ENCODE assay signal across 7 mouse cellular contexts in genomic region chr12:115999784-116000183, GRCm38 (mm10). TPM values are rescaled to one million over a fixed set of nuclear protein-coding genes. Genes with fewer than 3 reads are reported as not detected.
A peak's percentile ranks its signal among the peaks of the same experiment; 100 is the strongest.
DNase-seq lines count a peak whose midpoint lies in the region; ATAC-seq lines count a peak whose summit lies in the region.

No protein-coding gene starts in this region.

- DNase-seq in CD4-positive helper T cell, adult 2 months (ENCODE audit: low read depth, low spot score) = peak; percentile 42
- peak; percentile 62 for DNase-seq in T-cell, adult 2 months (ENCODE audit: low spot score)
- DNase-seq in naive thymus-derived CD4-positive, alpha-beta T cell, adult 2 months (ENCODE audit: low read depth) = peak; percentile 50
- DNase-seq in thymus, adult 18-20 months = peak; percentile 34 to 65
- DNase-seq in thymus, postnatal 10 days (ENCODE audit: low spot score in 2 of 2) = peak; percentile 42 to 48
- peak; percentile 43 to 65 for DNase-seq in thymus, postnatal 36 days

- ATAC-seq in hematopoietic stem cell, adult 5-6 weeks (replicated peaks in 1 of 2; ENCODE audit: insufficient read depth in 1 of 2, low FRiP score in 2 of 2, low TSS enrichment in 1 of 2, low read depth in 1 of 2, poor library complexity in 2 of 2, severe bottlenecking in 2 of 2) = peak; percentile 56 to 76; a peak in 3 of 4 replicates

RNA-seq across cellular contexts. Expression of gene Zfp386, which starts 47.7 kb away (rescaled TPM):
- total RNA-seq in hematopoietic stem cell, adult 5-6 weeks (2017) = 78.7 and 85.0 TPM in 2 replicates

Comparison
In these comparisons a context has a peak if more than half of its experiments do, and no peak if none do; other contexts are left out.
1. Peak in every context shown above with its lines: DNase-seq and ATAC-seq.